Mouse (Mus musculus) liver, embryonic 13.5 days (tissue): Measurements from ENCODE around the gene Mdm2. TPM values are rescaled to one million over a fixed set of nuclear protein-coding genes. Genes with fewer than 3 reads are reported as not detected.
A peak's percentile ranks its signal among the peaks of the same experiment; 100 is the strongest.
"Not testable (repeated sequence)": the region's sequence is repeated elsewhere in the genome, so short reads cannot be mapped to it uniquely, and the experiment has no call there.

Experiments
- ATAC-seq: fragments of 200-750 bp; cut with Nextera tagmentation; 2 replicates; pipeline ENCODE4 v1.8.0; 2017; ENCODE audit warnings: low read depth, mild to moderate bottlenecking, moderate number of reproducible peaks, moderate library complexity
- DNase-seq: peaks from one replicate; pipeline ENCODE4 v3.0.0; 2022
- H3K27ac ChIP-seq: fragments of 300-500 bp; sonication (generic); 2 replicates; pipeline ENCODE4 v1.5.1; 2015; ENCODE audit warnings: moderate library complexity, mild to moderate bottlenecking, inconsistent platforms
- H3K27me3 ChIP-seq: fragments of 300-500 bp; sonication (generic); 2 replicates; pipeline ENCODE4 v1.6.1; 2015; ENCODE audit warnings: mild to moderate bottlenecking, inconsistent platforms
- H3K36me3 ChIP-seq: fragments of 300-500 bp; sonication (generic); 2 replicates; pipeline ENCODE4 v1.6.1; 2015; ENCODE audit warnings: mild to moderate bottlenecking, inconsistent platforms
- H3K4me1 ChIP-seq: fragments of 300-500 bp; sonication (generic); replicated peaks from 2 replicates; pipeline ENCODE4 v1.6.1; 2015; ENCODE audit warnings: inconsistent platforms
- H3K4me2 ChIP-seq: fragments of 300-500 bp; sonication (generic); 2 replicates; pipeline ENCODE4 v1.6.1; 2015; ENCODE audit warnings: inconsistent platforms, mild to moderate bottlenecking, moderate library complexity
- H3K4me3 ChIP-seq: fragments of 300-500 bp; sonication (generic); replicated peaks from 2 replicates; pipeline ENCODE4 v1.5.1; 2015; ENCODE audit warnings: mild to moderate bottlenecking, inconsistent platforms
- H3K9ac ChIP-seq: fragments of 300-500 bp; sonication (generic); 2 replicates; pipeline ENCODE4 v1.6.1; 2015; ENCODE audit warnings: mild to moderate bottlenecking, inconsistent platforms
- H3K9me3 ChIP-seq: fragments of 300-500 bp; sonication (generic); replicated peaks from 2 replicates; pipeline ENCODE4 v1.6.1; 2016; ENCODE audit warnings: inconsistent platforms
- WGBS: fragments of 180-500 bp; shearing (Covaris S2); methylation state at CpG from one replicate; pipeline ENCODE4 v1.1.7; 2015; ENCODE audit not compliant: insufficient replicate concordance; 5-methylcytosine and 5-hydroxymethylcytosine counted together
- polyA plus RNA-seq: library from polyadenylated mRNA; unstranded; fragments of >200 nt; fragmentation: Nextera tagmentation; extraction: Ambion mirVana; gene quantifications from 2 replicates; pipeline ENCODE4 v1.2.1, GENCODE M21; 2015

Gene Mdm2
- polyA plus RNA-seq, 1 experiment from 2014 or later = 16.3 TPM

GRCm38 (mm10) chr10:117746297-117746883 is 35.8 kb upstream of the Mdm2 start, which contains the start of gene Slc35e3:
TSS of gene Slc35e3 (minus strand) at chr10:117746365.
- Histone ChIP-seq H3K27me3 (no peaks in the 10 kb centered on the region), H3K27ac (peak within 1 kb of the TSS; percentile 68), H3K9ac (peak within 1 kb of the TSS; percentile 62), H3K9me3 (no peaks in the 10 kb centered on the region), H3K4me3 (peak within 1 kb of the TSS; percentile 59), H3K4me1 (peaks cover 26% of the 10 kb centered on the region), H3K36me3 (peaks cover 36% of the 10 kb centered on the region), H3K4me2 (peak within 1 kb of the TSS; percentile 78)
- DNase-seq (peak; percentile 94), ATAC-seq (peak; percentile 98)
- WGBS = 12% methylated on average over 46 of the region's 46 CpGs

GRCm38 (mm10) chr10:117745570-117746296 is 35.2 kb upstream of the Mdm2 start:
- peak overlapping the region; percentile 78 for H3K4me2 ChIP-seq
- H3K27ac ChIP-seq, H3K27me3 ChIP-seq, DNase-seq, H3K9me3 ChIP-seq: not testable (repeated sequence)
- peaks cover 30% of the 10 kb centered on the region for H3K36me3 ChIP-seq
- ATAC-seq = peak; percentile 1
- H3K9ac ChIP-seq = peak overlapping the region; percentile 62
- H3K4me1 ChIP-seq = peaks cover 26% of the 10 kb centered on the region
- under 1% methylated on average over 17 of the region's 46 CpGs for WGBS
- H3K4me3 ChIP-seq = peak overlapping the region; percentile 59

- Histone ChIP-seq H3K4me2 (no peak overlapping the region), H3K9ac (no peak overlapping the region), H3K27me3 (no peaks in the 10 kb centered on the region), H3K27ac (no peak overlapping the region), H3K4me1 (peaks cover 28% of the 10 kb centered on the region), H3K4me3 (no peak overlapping the region), H3K9me3 (no peaks in the 10 kb centered on the region), H3K36me3 (peaks cover 20% of the 10 kb centered on the region)
- DNase-seq (no peak), ATAC-seq (no peak)
- 75% methylated on average over 4 of the region's 4 CpGs for WGBS
These were observed 33.4 kb upstream of the Mdm2 start for GRCm38 (mm10) chr10:117743917-117744316.

GRCm38 (mm10) chr10:117743182-117743581 is 32.6 kb upstream of the Mdm2 start:
- Histone ChIP-seq H3K36me3 (peaks cover 18% of the 10 kb centered on the region), H3K9ac (no peak overlapping the region), H3K9me3 (no peaks in the 10 kb centered on the region), H3K27me3 (no peaks in the 10 kb centered on the region), H3K4me2 (no peak overlapping the region), H3K4me1 (peaks cover 31% of the 10 kb centered on the region), H3K27ac (no peak overlapping the region), H3K4me3 (no peak overlapping the region)
- DNase-seq (no peak), ATAC-seq (no peak)
- WGBS = 57% methylated on average over 2 of the region's 2 CpGs

- no peak overlapping the region for H3K4me2 ChIP-seq
- 77% methylated on average over 4 of the region's 4 CpGs for WGBS
- no peak for DNase-seq
- no peak overlapping the region for H3K4me3 ChIP-seq
- peaks cover 28% of the 10 kb centered on the region for H3K4me1 ChIP-seq
- no peaks in the 10 kb centered on the region for H3K27me3 ChIP-seq
- H3K9ac ChIP-seq = no peak overlapping the region
- ATAC-seq = no peak
- peaks cover 14% of the 10 kb centered on the region; the same call in 1 of the 2 replicates for H3K36me3 ChIP-seq
- no peak overlapping the region for H3K27ac ChIP-seq
- no peaks in the 10 kb centered on the region for H3K9me3 ChIP-seq
These were observed 32.1 kb upstream of the Mdm2 start for GRCm38 (mm10) chr10:117742618-117743017.

- Histone ChIP-seq H3K9ac (no peak overlapping the region), H3K4me3 (no peak overlapping the region), H3K27me3 (no peaks in the 10 kb centered on the region), H3K36me3 (peaks cover 13% of the 10 kb centered on the region; the same call in 1 of the 2 replicates), H3K9me3 (no peaks in the 10 kb centered on the region), H3K4me2 (no peak overlapping the region), H3K4me1 (peaks cover 27% of the 10 kb centered on the region), H3K27ac (no peak overlapping the region)
- DNase-seq (no peak), ATAC-seq (no peak)
- 76% methylated on average over 15 of the region's 15 CpGs for WGBS
These were observed 31.3 kb upstream of the Mdm2 start for GRCm38 (mm10) chr10:117741698-117742475.

- peaks cover 13% of the 10 kb centered on the region; the same call in 1 of the 2 replicates for H3K36me3 ChIP-seq
These were observed 30.4 kb upstream of the Mdm2 start for GRCm38 (mm10) chr10:117740921-117741320.

GRCm38 (mm10) chr10:117740171-117740570 is 29.6 kb upstream of the Mdm2 start:
- H3K4me3 ChIP-seq = no peak overlapping the region
- DNase-seq (no peak), ATAC-seq (no peak)
- 85% methylated on average over 10 of the region's 10 CpGs for WGBS
- H3K4me1 ChIP-seq = peaks cover 18% of the 10 kb centered on the region
- H3K4me2 ChIP-seq = no peak overlapping the region
- H3K9me3 ChIP-seq = no peaks in the 10 kb centered on the region
- H3K27ac ChIP-seq = no peak overlapping the region
- H3K36me3 ChIP-seq = peaks cover 13% of the 10 kb centered on the region; the same call in 1 of the 2 replicates
- H3K9ac ChIP-seq = no peak overlapping the region
- H3K27me3 ChIP-seq = no peaks in the 10 kb centered on the region

More at GRCm38 (mm10) chr10:117740921-117741320, 30.4 kb upstream of the Mdm2 start:
- no peak overlapping the region for H3K4me3 ChIP-seq
- WGBS = 74% methylated on average over 9 of the region's 9 CpGs
- H3K4me2 ChIP-seq = no peak overlapping the region
- no peak for DNase-seq
- no peak overlapping the region for H3K9ac ChIP-seq
- H3K4me1 ChIP-seq = peaks cover 22% of the 10 kb centered on the region
- no peak for ATAC-seq
- no peak overlapping the region for H3K27ac ChIP-seq
- H3K27me3 ChIP-seq = no peaks in the 10 kb centered on the region
- H3K9me3 ChIP-seq = no peaks in the 10 kb centered on the region

- Histone ChIP-seq H3K27me3 (no peaks in the 10 kb centered on the region), H3K9me3 (no peaks in the 10 kb centered on the region), H3K27ac (no peak overlapping the region), H3K9ac (no peak overlapping the region), H3K4me3 (no peak overlapping the region), H3K4me2 (no peak overlapping the region), H3K36me3 (peaks cover 13% of the 10 kb centered on the region; the same call in 1 of the 2 replicates), H3K4me1 (peaks cover 14% of the 10 kb centered on the region)
- 89% methylated on average over 6 of the region's 6 CpGs for WGBS
- ATAC-seq = no peak
- no peak for DNase-seq
These were observed 29.0 kb upstream of the Mdm2 start for GRCm38 (mm10) chr10:117739648-117739948.

- WGBS = 92% methylated on average over 15 of the region's 15 CpGs
- Histone ChIP-seq H3K4me2 (no peak overlapping the region), H3K4me3 (no peak overlapping the region), H3K4me1 (peaks cover 14% of the 10 kb centered on the region), H3K9me3 (no peaks in the 10 kb centered on the region), H3K27ac (no peak overlapping the region), H3K27me3 (no peaks in the 10 kb centered on the region), H3K36me3 (peaks cover 13% of the 10 kb centered on the region; the same call in 1 of the 2 replicates), H3K9ac (no peak overlapping the region)
- no peak for DNase-seq
- ATAC-seq = no peak; the same call in 1 of the 2 replicates
These were observed 28.5 kb upstream of the Mdm2 start for GRCm38 (mm10) chr10:117738928-117739647.
